Mouse (Mus musculus): ENCODE results near the gene Rnase12.

- TF ChIP-seq CTCF (IDR thresholded peaks at IDR 0.05; ENCODE audit: extremely low read depth, insufficient read length, insufficient replicate concordance, low read depth, low read length), result no peak
- no peak for TF ChIP-seq POLR2A (IDR thresholded peaks at IDR 0.05; ENCODE audit: low read depth, low read length)
Observed at GRCm38 (mm10) chr14:51023457-51023856, 34.0 kb downstream of the Rnase12 start.
